Mouse (Mus musculus): ENCODE measurements at regions not wholly inside any gene's neighbourhood (a gene's known extent, or its start where the extent isn't known, plus 50 kb on each side); places are given as distances from the start of the nearest gene placed in this dataset.

DNA sequence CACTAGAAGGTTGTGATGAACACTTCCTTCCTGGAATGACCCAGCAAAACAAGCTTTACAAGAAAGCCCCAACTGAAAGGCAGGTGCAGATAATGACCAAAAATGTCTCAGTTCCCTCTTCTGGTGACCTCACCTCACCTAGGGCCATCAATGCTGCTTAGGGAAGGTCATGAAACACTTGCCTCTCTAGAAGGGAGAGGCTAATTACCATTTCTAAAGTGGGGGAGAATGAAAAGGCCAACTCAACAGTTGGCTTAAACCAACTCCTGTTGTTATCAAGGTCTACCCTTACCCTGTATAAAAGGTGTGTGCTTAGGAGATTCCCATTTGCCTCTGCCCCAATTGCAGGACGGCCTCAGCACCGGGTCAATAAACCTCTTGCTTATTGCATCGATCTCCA lies 1156.7 kb downstream of the Mrps31 start:
- TF ChIP-seq CTCF (IDR thresholded peaks at IDR 0.05; ENCODE audit: low read depth, low read length) (no peak), POLR2A (IDR thresholded peaks at IDR 0.05; ENCODE audit: extremely low read depth, insufficient read depth, low read length) (no peak)

All from liver, adult 2 months (tissue).